Mouse (Mus musculus) C2C12 (cell line): ENCODE data around the gene Bcar3.

Source experiments
- CEBPB ChIP-seq: IDR thresholded peaks from one replicate; pipeline ENCODE4 v1.6.1; 2011; ENCODE audit warnings: low read depth, mild to moderate bottlenecking, control low read depth, moderate library complexity
- CTCF ChIP-seq: IDR thresholded peaks from one replicate; pipeline ENCODE4 v1.5.1; 2011; ENCODE audit not compliant: control insufficient read depth, insufficient read depth, insufficient read length
- MAX ChIP-seq: IDR thresholded peaks from one replicate; pipeline ENCODE4 v1.6.1; 2011; ENCODE audit warnings: mild to moderate bottlenecking, control low read depth
- MYOD1 ChIP-seq: IDR thresholded peaks from one replicate; pipeline ENCODE4 v1.6.1; 2011; ENCODE audit warnings: low read depth; ENCODE audit not compliant: control insufficient read depth, insufficient read length
- MYOG ChIP-seq: IDR thresholded peaks from one replicate; pipeline ENCODE4 v1.6.1; 2011; ENCODE audit not compliant: control insufficient read depth, insufficient read length; ENCODE audit errors: extremely low read depth
- USF1 ChIP-seq: IDR thresholded peaks from one replicate; pipeline ENCODE4 v1.6.1; 2011; ENCODE audit warnings: low read depth, mild to moderate bottlenecking, control low read depth, moderate library complexity

GRCm38 (mm10) chr3:122287195-122287594 is 6.7 kb upstream of the Bcar3 start:
- TF ChIP-seq CTCF, result no peak
- no peak for TF ChIP-seq MYOD1
- no peak for TF ChIP-seq USF1
- no peak for TF ChIP-seq MYOG
- TF ChIP-seq MAX, result no peak
- no peak for TF ChIP-seq CEBPB
